Mouse (Mus musculus): Measurements from ENCODE around the gene Cep19.

Cep19 gene

GRCm38 (mm10) chr16:32107342-32108045, 7.9 kb downstream of the Cep19 start:
- peak; percentile 82 for DNase-seq (ENCODE audit: low read depth, low spot score)

- DNase-seq (ENCODE audit: low read depth, low spot score), result peak; percentile 76
Observed at GRCm38 (mm10) chr16:32108170-32108569, 8.6 kb downstream of the Cep19 start.

GRCm38 (mm10) chr16:32108578-32108977, 9.0 kb downstream of the Cep19 start:
- DNase-seq (ENCODE audit: low read depth, low spot score), result no peak

GRCm38 (mm10) chr16:32110951-32111699, 11.5 kb downstream of the Cep19 start:
- DNase-seq (ENCODE audit: low read depth, low spot score), result peak; percentile 71

- DNase-seq (ENCODE audit: low read depth, low spot score), result peak; percentile 87
Observed at GRCm38 (mm10) chr16:32113541-32114218, 14.1 kb downstream of the Cep19 start.

GRCm38 (mm10) chr16:32114406-32114805, 14.8 kb downstream of the Cep19 start:
- no peak for DNase-seq (ENCODE audit: low read depth, low spot score)

- peak; percentile 90 for DNase-seq (ENCODE audit: low read depth, low spot score)
Observed at GRCm38 (mm10) chr16:32114968-32115695, 15.5 kb downstream of the Cep19 start.

- no peak for DNase-seq (ENCODE audit: low read depth, low spot score)
Observed at GRCm38 (mm10) chr16:32115781-32116180, 16.2 kb downstream of the Cep19 start.

GRCm38 (mm10) chr16:32116186-32116585, 16.6 kb downstream of the Cep19 start:
- no peak for DNase-seq (ENCODE audit: low read depth, low spot score)

- no peak for DNase-seq (ENCODE audit: low read depth, low spot score)
Observed at GRCm38 (mm10) chr16:32120454-32120853, 20.9 kb downstream of the Cep19 start.

GRCm38 (mm10) chr16:32124020-32124419, 24.4 kb downstream of the Cep19 start:
- no peak for DNase-seq (ENCODE audit: low read depth, low spot score)

- DNase-seq (ENCODE audit: low read depth, low spot score), result no peak
Observed at GRCm38 (mm10) chr16:32124444-32125335, 25.1 kb downstream of the Cep19 start.

GRCm38 (mm10) chr16:32125364-32125763, 25.8 kb downstream of the Cep19 start:
- no peak for DNase-seq (ENCODE audit: low read depth, low spot score)

GRCm38 (mm10) chr16:32127046-32127445, 27.4 kb downstream of the Cep19 start:
- no peak for DNase-seq (ENCODE audit: low read depth, low spot score)

GRCm38 (mm10) chr16:32129449-32130189, 30.0 kb downstream of the Cep19 start:
- DNase-seq (ENCODE audit: low read depth, low spot score), result peak; percentile 64

GRCm38 (mm10) chr16:32130190-32130826, 30.7 kb downstream of the Cep19 start:
- peak; percentile 83 for DNase-seq (ENCODE audit: low read depth, low spot score)

- no peak for DNase-seq (ENCODE audit: low read depth, low spot score)
Observed at GRCm38 (mm10) chr16:32133148-32133547, 33.5 kb downstream of the Cep19 start.

GRCm38 (mm10) chr16:32135842-32136357, 36.3 kb downstream of the Cep19 start:
- no peak for DNase-seq (ENCODE audit: low read depth, low spot score)

- no peak for DNase-seq (ENCODE audit: low read depth, low spot score)
Observed at GRCm38 (mm10) chr16:32138954-32139353, 39.4 kb downstream of the Cep19 start.

All from CD4-positive, CD25-positive, alpha-beta regulatory T cell, adult 2 months (primary cell).